Mouse (Mus musculus) bone marrow, adult 2 months (tissue): Measurements from ENCODE around the gene Rapgef4.

Source experiments
- CTCF ChIP-seq: fragments of 200-500 bp; IDR thresholded peaks from 2 replicates; pipeline ENCODE4 v1.5.1; 2011; ENCODE audit warnings: low read length, control low read depth; ENCODE audit not compliant: control insufficient read depth, insufficient read depth
- POLR2A ChIP-seq: fragments of 200-500 bp; IDR thresholded peaks from 2 replicates; pipeline ENCODE4 v1.6.1; 2011; ENCODE audit warnings: low read depth, mild to moderate bottlenecking, control low read depth, low read length, borderline replicate concordance; ENCODE audit not compliant: control insufficient read depth

DNA sequence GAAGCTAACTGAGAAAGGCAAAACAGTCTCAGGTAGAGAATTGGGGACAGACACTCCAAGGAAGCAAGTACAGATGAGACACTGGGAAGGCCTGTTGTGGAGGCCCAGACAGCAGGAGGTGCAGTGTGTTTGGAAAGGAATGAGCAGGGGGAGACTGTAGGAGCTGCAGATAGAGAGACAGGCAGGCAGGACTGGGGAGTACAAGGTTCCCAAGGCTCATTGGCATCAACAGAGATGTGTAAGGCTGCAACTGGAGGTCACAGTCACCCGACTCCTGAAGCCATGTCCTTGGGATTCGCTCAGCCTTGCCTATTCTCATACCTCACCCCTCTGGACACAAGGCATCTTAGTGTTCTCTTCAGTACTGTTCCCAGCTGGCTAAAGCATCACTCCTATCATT, 145.4 kb downstream of the Rapgef4 start:
- TF ChIP-seq POLR2A (no peak), CTCF (no peak)
